Mouse (Mus musculus): ENCODE data around the gene Baiap2l1.

- TF ChIP-seq CTCF (IDR thresholded peaks at IDR 0.05; ENCODE audit: low read depth, low read length) = no peak
- no peak for TF ChIP-seq POLR2A (IDR thresholded peaks at IDR 0.05; ENCODE audit: extremely low read depth, insufficient read depth, low read length)
Observed at GRCm38 (mm10) chr5:144295357-144295756, 62.6 kb downstream of the Baiap2l1 start.

Measured in liver, adult 2 months (tissue).